Mouse (Mus musculus): Measurements from ENCODE around the gene Cnbp.

- TF ChIP-seq POLR2A (IDR thresholded peaks at IDR 0.05; ENCODE audit: insufficient read depth, low read depth, low read length) (no peak), CTCF (IDR thresholded peaks at IDR 0.05) (no peak)
These were observed 55.3 kb downstream of the Cnbp start for GRCm38 (mm10) chr6:87795385-87796150.
